Mouse (Mus musculus) G1E (cell line): Measurements from ENCODE around the gene Zfp54. TPM values are rescaled to one million over a fixed set of nuclear protein-coding genes. Genes with fewer than 3 reads are reported as not detected.
"Not testable (repeated sequence)": the region's sequence is repeated elsewhere in the genome, so short reads cannot be mapped to it uniquely, and the experiment has no call there.

Source experiments
- ATAC-seq: 2 replicates; pipeline ENCODE4 v1.8.0; 2016; ENCODE audit warnings: mild to moderate bottlenecking; ENCODE audit not compliant: insufficient number of reproducible peaks, poor library complexity, low FRiP score, severe bottlenecking; ENCODE audit errors: extremely low read depth
- DNase-seq: peaks from one replicate; pipeline ENCODE4 v3.0.0; 2012; ENCODE audit warnings: low spot score
- H3K27me3 ChIP-seq: 2 replicates; pipeline ENCODE4 v1.6.1; 2012; ENCODE audit warnings: mild to moderate bottlenecking, low read length, inconsistent platforms; ENCODE audit not compliant: insufficient read depth
- H3K36me3 ChIP-seq: replicated peaks from 2 replicates; pipeline ENCODE3; 2012; ENCODE audit warnings: mild to moderate bottlenecking, inconsistent platforms
- H3K4me1 ChIP-seq: 2 replicates; pipeline ENCODE4 v1.6.1; 2012; ENCODE audit warnings: low read depth, low read length, inconsistent platforms, mixed read lengths; ENCODE audit not compliant: insufficient read depth
- H3K4me3 ChIP-seq: 2 replicates; pipeline ENCODE4 v1.5.1; 2012; ENCODE audit warnings: low read depth, mild to moderate bottlenecking, inconsistent platforms, low read length, moderate library complexity, mixed read lengths
- H3K9me3 ChIP-seq: replicated peaks from 2 replicates; pipeline ENCODE4 v1.6.1; 2012; ENCODE audit warnings: inconsistent platforms
- polyA plus RNA-seq: library from polyadenylated mRNA; stranded (reverse); fragments of >175 nt; gene quantifications from 2 replicates; pipeline ENCODE4 v1.2.3, GENCODE M21; 2012
- total RNA-seq, 2 experiments: library from RNA; stranded (forward) in 1 of 2; stranded (reverse) in 1 of 2; fragments of 200-1000 nt in 1 of 2; fragments of >200 nt in 1 of 2; fragmentation: Nextera tagmentation in 1 of 2; gene quantifications; 2 replicates each; pipeline ENCODE4 v1.2.3; 2014 to 2017

Zfp54 gene
- total and polyA plus RNA-seq, 3 experiments: 0.27 to 12.6 (median 8.4) TPM

- H3K4me1 ChIP-seq: peaks cover 17% of the 10 kb centered on the region
- DNase-seq, H3K4me3 ChIP-seq, H3K27me3 ChIP-seq, H3K36me3 ChIP-seq, ATAC-seq, H3K9me3 ChIP-seq: not testable (repeated sequence)
Measured at GRCm38 (mm10) chr17:21478103-21478777, 55.2 kb downstream of the Zfp54 start.

Other genes with a start within 250 kb of the Zfp54 start
- not detected in 2 replicates for gene Vmn1r234, start 197.1 kb upstream of the Zfp54 start, total RNA-seq (2014; fragmentation: Nextera tagmentation)
- 0.06 and 0.55 TPM in 2 replicates for gene Vmn1r234, start 197.1 kb upstream of the Zfp54 start, total RNA-seq (2017)
- not detected in 2 replicates for gene Vmn1r234, start 197.1 kb upstream of the Zfp54 start, polyA plus RNA-seq
- not detected in 2 replicates for gene Vmn1r235, start 166.8 kb upstream of the Zfp54 start, total RNA-seq (2014; fragmentation: Nextera tagmentation)
- gene Vmn1r235, start 166.8 kb upstream of the Zfp54 start, total RNA-seq (2017): 0.05 and 0.12 TPM in 2 replicates
- not detected in 2 replicates for gene Vmn1r235, start 166.8 kb upstream of the Zfp54 start, polyA plus RNA-seq
- gene Vmn1r236, start 140.3 kb upstream of the Zfp54 start, total RNA-seq (2014; fragmentation: Nextera tagmentation): not detected in 2 replicates
- gene Vmn1r236, start 140.3 kb upstream of the Zfp54 start, total RNA-seq (2017): 0.05 and 0.70 TPM in 2 replicates
- not detected in 2 replicates for gene Vmn1r236, start 140.3 kb upstream of the Zfp54 start, polyA plus RNA-seq
- gene Vmn1r237, start 111.4 kb upstream of the Zfp54 start, total RNA-seq (2014; fragmentation: Nextera tagmentation): not detected in 2 replicates
- 0.17 and 0.44 TPM in 2 replicates for gene Vmn1r237, start 111.4 kb upstream of the Zfp54 start, total RNA-seq (2017)
- not detected in 2 replicates for gene Vmn1r237, start 111.4 kb upstream of the Zfp54 start, polyA plus RNA-seq
- gene Zfp677, start 39.5 kb upstream of the Zfp54 start, total RNA-seq (2014; fragmentation: Nextera tagmentation): not detected in 2 replicates
- gene Zfp677, start 39.5 kb upstream of the Zfp54 start, total RNA-seq (2017): 0.05 and 0.06 TPM in 2 replicates
- gene Zfp677, start 39.5 kb upstream of the Zfp54 start, polyA plus RNA-seq: not detected in 2 replicates
- gene Zfp51, start 27.1 kb downstream of the Zfp54 start, total RNA-seq (2014; fragmentation: Nextera tagmentation): 21.5 and 25.3 TPM in 2 replicates
- gene Zfp51, start 27.1 kb downstream of the Zfp54 start, total RNA-seq (2017): 14.9 and 16.6 TPM in 2 replicates
- gene Zfp51, start 27.1 kb downstream of the Zfp54 start, polyA plus RNA-seq: 0.65 and 0.88 TPM in 2 replicates
- 15.1 and 15.3 TPM in 2 replicates for gene Zfp53, start 65.8 kb downstream of the Zfp54 start, total RNA-seq (2014; fragmentation: Nextera tagmentation)
- gene Zfp53, start 65.8 kb downstream of the Zfp54 start, total RNA-seq (2017): 8.5 and 8.7 TPM in 2 replicates
- gene Zfp53, start 65.8 kb downstream of the Zfp54 start, polyA plus RNA-seq: 2.6 and 2.9 TPM in 2 replicates
- gene Zfp52, start 112.3 kb downstream of the Zfp54 start, total RNA-seq (2014; fragmentation: Nextera tagmentation): 5.7 and 7.8 TPM in 2 replicates
- gene Zfp52, start 112.3 kb downstream of the Zfp54 start, total RNA-seq (2017): 6.9 and 7.4 TPM in 2 replicates
- 0.36 and 0.61 TPM in 2 replicates for gene Zfp52, start 112.3 kb downstream of the Zfp54 start, polyA plus RNA-seq
- gene Zfp948, start 143.8 kb downstream of the Zfp54 start, total RNA-seq (2014; fragmentation: Nextera tagmentation): 22.6 and 24.2 TPM in 2 replicates
- 11.7 and 13.8 TPM in 2 replicates for gene Zfp948, start 143.8 kb downstream of the Zfp54 start, total RNA-seq (2017)
- 1.3 and 2.1 TPM in 2 replicates for gene Zfp948, start 143.8 kb downstream of the Zfp54 start, polyA plus RNA-seq
- gene Zfp983, start 227.4 kb downstream of the Zfp54 start, total RNA-seq (2014; fragmentation: Nextera tagmentation): 14.8 and 19.3 TPM in 2 replicates
- 6.0 and 6.7 TPM in 2 replicates for gene Zfp983, start 227.4 kb downstream of the Zfp54 start, total RNA-seq (2017)
- gene Zfp983, start 227.4 kb downstream of the Zfp54 start, polyA plus RNA-seq: 0.17 and 0.18 TPM in 2 replicates